Mouse (Mus musculus) ES-E14 (cell line): ENCODE results near the gene Abcc9. TPM values are rescaled to one million over a fixed set of nuclear protein-coding genes. Genes with fewer than 3 reads are reported as not detected.

Source experiments
- DNase-seq: peaks from one replicate; pipeline ENCODE4 v3.0.0-alpha.2; 2013; ENCODE audit warnings: low read depth, low spot score
- H3K27ac ChIP-seq: 2 replicates; pipeline ENCODE4 v1.5.1; 2012; ENCODE audit warnings: low read depth, mild to moderate bottlenecking, low read length, moderate library complexity, mixed read lengths; ENCODE audit not compliant: poor library complexity, insufficient read depth, severe bottlenecking
- H3K36me3 ChIP-seq: 2 replicates; pipeline ENCODE4 v1.6.1; 2012; ENCODE audit warnings: mild to moderate bottlenecking, low read length, moderate library complexity, mixed read lengths; ENCODE audit not compliant: control insufficient read depth, poor library complexity, insufficient read depth, severe bottlenecking
- H3K4me1 ChIP-seq, 2 experiments: fragments of 150-350 bp in 1 of 2; sonication (generic) in 1 of 2; 2 replicates each; pipeline ENCODE4 v1.6.1; 2012; ENCODE audit warnings: low read length in 2 of 2, mild to moderate bottlenecking in 1 of 2, mixed read lengths in 1 of 2; ENCODE audit not compliant: control insufficient read depth in 2 of 2, insufficient read depth in 2 of 2, poor library complexity in 1 of 2
- H3K4me3 ChIP-seq, 2 experiments: fragments of 150-350 bp in 1 of 2; sonication (generic) in 1 of 2; 2 replicates each; pipeline ENCODE4 v1.5.1; 2012; ENCODE audit warnings: low read length in 2 of 2, low read depth in 1 of 2, mild to moderate bottlenecking in 1 of 2, mixed read lengths in 1 of 2; ENCODE audit not compliant: insufficient read depth in 1 of 2, poor library complexity in 1 of 2, severe bottlenecking in 1 of 2
- H3K9ac ChIP-seq: 2 replicates; pipeline ENCODE4 v1.6.1; 2012; ENCODE audit warnings: low read depth, mild to moderate bottlenecking, low read length, mixed read lengths; ENCODE audit not compliant: poor library complexity, insufficient read depth, severe bottlenecking
- H3K9me3 ChIP-seq: fragments of 150-350 bp; sonication (generic); 2 replicates; pipeline ENCODE4 v1.6.1; 2012; ENCODE audit warnings: low read depth, mild to moderate bottlenecking, low read length; ENCODE audit not compliant: control insufficient read depth, insufficient read depth
- CHD2 ChIP-seq: IDR thresholded peaks from 2 replicates; pipeline ENCODE4 v1.6.1; 2014; ENCODE audit warnings: mild to moderate bottlenecking, low read depth, low read length, inconsistent platforms
- HCFC1 ChIP-seq: IDR thresholded peaks from 2 replicates; pipeline ENCODE4 v1.6.1; 2012; ENCODE audit warnings: low read length, inconsistent platforms, borderline replicate concordance; ENCODE audit not compliant: insufficient read depth
- MAFK ChIP-seq: IDR thresholded peaks from 2 replicates; pipeline ENCODE4 v1.6.1; 2014; ENCODE audit warnings: mild to moderate bottlenecking, low read depth, low read length, inconsistent platforms; ENCODE audit not compliant: insufficient read depth
- ZC3H11A ChIP-seq: IDR thresholded peaks from 2 replicates; pipeline ENCODE4 v1.6.1; 2012; ENCODE audit warnings: low read depth, mild to moderate bottlenecking, inconsistent platforms, low read length, borderline replicate concordance
- ZNF384 ChIP-seq: IDR thresholded peaks from 2 replicates; pipeline ENCODE4 v1.6.1; 2012; ENCODE audit warnings: low read depth, low read length, inconsistent platforms
- in situ Hi-C, 2 experiments: fragments of 600-800 bp; cut with MboI; formaldehyde crosslinking; loops; one replicate each; pipeline ENCODE4 v1.15.1; 2025; ENCODE audit warnings: low sequenced_read_pairs in 2 of 2, inconsistent platforms in 1 of 2; ENCODE audit not compliant: unreplicated experiment in 2 of 2
- total RNA-seq: library from RNA; depleted of rRNA; stranded (reverse); fragments of 300-350 nt; gene quantifications from 2 replicates; pipeline ENCODE4 v1.2.3, GENCODE M21; 2012; rRNA removed

Gene Abcc9
- 0.05 and 0.13 TPM in 2 replicates for total RNA-seq

DNA sequence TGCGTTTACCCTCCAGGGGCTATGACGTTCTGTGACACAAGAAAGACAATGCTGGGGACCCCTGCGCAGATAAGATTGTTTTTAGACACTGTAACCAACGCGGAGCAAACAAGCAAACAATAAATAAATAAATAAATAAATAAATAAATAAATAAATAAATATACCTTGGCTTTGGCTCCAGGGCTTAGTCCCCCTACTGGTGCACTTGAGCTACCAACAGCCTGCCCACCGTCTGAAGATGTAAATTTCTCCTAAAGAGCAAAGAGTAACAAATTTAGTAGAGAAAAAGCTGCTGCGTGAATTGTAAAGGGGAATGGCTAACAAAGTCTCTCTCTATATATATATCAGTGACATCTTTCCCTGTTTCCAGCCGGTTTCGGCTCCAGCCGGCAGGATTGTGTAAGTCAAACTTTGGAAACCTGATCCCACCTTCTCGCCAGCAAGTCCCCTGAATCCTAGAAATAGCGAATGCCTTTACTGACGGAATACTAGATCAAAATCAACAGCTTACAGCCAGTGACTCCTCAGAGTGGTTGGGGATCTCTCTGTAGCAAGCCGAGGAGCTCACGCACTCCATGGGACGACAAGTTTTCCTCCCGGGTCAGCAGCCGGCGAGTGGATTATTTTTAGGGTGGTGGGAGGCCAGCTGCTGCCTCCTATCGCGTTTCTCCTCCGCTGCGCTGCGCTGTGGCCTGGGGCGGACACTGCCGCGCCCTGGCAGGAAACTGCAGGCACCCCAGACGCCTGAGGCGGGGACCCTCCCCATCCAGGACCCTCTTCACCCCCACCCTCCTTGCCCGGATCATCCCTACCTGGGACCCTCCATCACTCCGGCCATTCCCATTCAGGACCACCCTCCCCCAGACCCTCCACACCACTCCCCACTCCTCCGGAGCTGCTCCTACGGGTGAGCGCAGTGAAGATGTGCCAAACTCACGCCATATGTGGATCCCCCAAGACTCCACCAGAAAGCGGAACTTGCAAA lies at the start of gene Abcc9:
Gene Abcc9, minus strand, starts transcription at position 664 of the 986 bp plus-strand sequence.
- H3K27ac ChIP-seq = no peak within 1 kb of the TSS
- no peaks in the 10 kb centered on the region for H3K9me3 ChIP-seq
- DNase-seq = no peak
- in situ Hi-C loops = no loop called here
- no peak within 1 kb of the TSS for H3K4me3 ChIP-seq
- H3K4me1 ChIP-seq = no peaks in the 10 kb centered on the region
- H3K9ac ChIP-seq = no peak within 1 kb of the TSS
- no peak for TF ChIP-seq CHD2
- no peak for TF ChIP-seq MAFK
- TF ChIP-seq HCFC1 = no peak
- no peak; the same call in 1 of the 2 replicates for TF ChIP-seq ZC3H11A
- TF ChIP-seq ZNF384 = no peak
- no peaks in the 10 kb centered on the region for H3K36me3 ChIP-seq

- Histone ChIP-seq H3K27ac (peak overlapping the region; percentile 96), H3K9ac (peak overlapping the region; percentile 69; the same call in 1 of the 2 replicates), H3K36me3 (no peaks in the 10 kb centered on the region), H3K9me3 (no peaks in the 10 kb centered on the region), H3K4me1 (peaks cover 8 to 19% of the 10 kb centered on the region in 2 experiments), H3K4me3 (peak overlapping the region; percentile 40 to 53; a peak in 3 of 4 replicates)
- TF ChIP-seq ZNF384 (no peak), ZC3H11A (no peak), MAFK (no peak), CHD2 (peak; percentile 69), HCFC1 (no peak)
- DNase-seq = peak; percentile 82
- in situ Hi-C loops = no loop called here
Observed at GRCm38 (mm10) chr6:142751365-142751764, 49.2 kb upstream of the Abcc9 start.

DNA sequence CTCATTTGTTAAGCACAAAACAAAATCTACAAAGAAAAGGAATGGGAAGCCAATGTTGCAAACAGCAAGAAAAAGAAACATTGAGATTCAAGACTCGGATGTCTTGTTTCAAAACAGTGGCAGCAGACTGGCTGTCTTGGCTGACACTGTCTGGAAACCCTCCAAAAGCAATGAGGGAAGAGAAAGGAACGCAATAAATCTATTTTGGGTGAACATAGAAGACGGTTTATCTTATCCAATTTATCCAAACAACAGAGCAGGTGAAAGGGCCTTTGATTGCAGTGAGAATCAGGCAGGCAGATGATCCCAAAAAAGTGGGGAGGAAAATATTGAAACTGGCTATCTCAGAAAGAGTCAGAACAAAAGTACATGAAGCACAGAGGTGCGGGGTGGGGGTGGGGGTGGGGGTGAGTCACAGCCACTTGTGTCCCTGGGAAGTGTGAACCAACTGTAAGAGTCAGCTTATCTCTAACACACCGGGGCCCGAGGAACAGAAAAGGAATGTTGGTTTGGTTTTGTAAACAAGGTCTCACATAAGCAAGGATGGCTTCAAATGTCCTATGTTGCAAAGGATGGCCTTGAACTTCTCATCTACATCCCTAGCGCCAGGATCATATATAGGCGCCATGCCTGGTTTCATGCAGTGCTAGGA lies 46.1 kb upstream of the Abcc9 start:
- no peak for TF ChIP-seq ZC3H11A
- no peaks in the 10 kb centered on the region for H3K9me3 ChIP-seq
- H3K4me3 ChIP-seq = no peak overlapping the region
- no peak for DNase-seq
- H3K36me3 ChIP-seq = no peaks in the 10 kb centered on the region
- H3K4me1 ChIP-seq = peaks cover 6 to 18% of the 10 kb centered on the region in 2 experiments
- in situ Hi-C loops = loop anchor here in 1 of 2 experiments (25.0 kb wide), 1 partner anchor 386 kb away; no protein-coding TSS in a partner anchor
- H3K9ac ChIP-seq = no peak overlapping the region
- no peak overlapping the region for H3K27ac ChIP-seq

DNA sequence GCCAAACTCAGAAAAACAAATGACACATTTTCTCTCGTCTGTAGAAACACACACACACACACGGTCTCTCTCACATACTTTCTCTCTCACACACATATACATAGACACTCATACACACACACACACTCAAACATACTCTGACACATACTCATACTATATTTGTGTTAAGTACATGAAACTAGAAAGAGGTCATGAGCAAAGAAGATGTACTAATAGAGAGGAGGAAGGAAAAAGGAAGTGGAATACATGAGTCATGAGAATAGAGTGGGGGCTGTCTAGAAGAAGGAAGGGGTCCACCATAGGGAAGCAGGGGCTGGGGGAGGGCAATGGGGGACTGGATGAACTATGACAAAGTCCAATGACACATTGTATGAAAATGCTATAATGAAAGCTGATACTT lies 45.0 kb upstream of the Abcc9 start:
- in situ Hi-C loops = loop anchor here in 1 of 2 experiments (25.0 kb wide), 1 partner anchor 385 kb away; no protein-coding TSS in a partner anchor
- Histone ChIP-seq H3K9me3 (no peaks in the 10 kb centered on the region), H3K27ac (no peak overlapping the region), H3K36me3 (no peaks in the 10 kb centered on the region), H3K9ac (no peak overlapping the region), H3K4me1 (peaks cover 2 to 20% of the 10 kb centered on the region in 2 experiments), H3K4me3 (no peak overlapping the region)
- DNase-seq = no peak
- TF ChIP-seq ZC3H11A (no peak), CHD2 (no peak)
